Mouse (Mus musculus): Measurements from ENCODE around the gene Adam15. TPM values are rescaled to one million over a fixed set of nuclear protein-coding genes. Genes with fewer than 3 reads are reported as not detected.

Gene Adam15
- polyA plus RNA-seq, 1 experiment from 2014 or later, result 74.6 TPM

GRCm38 (mm10) chr3:89322514-89323165, 27.2 kb downstream of the Adam15 start, which contains the start of gene Efna3:
TSS of gene Efna3 (minus strand) at chr3:89322965.
- Histone ChIP-seq H3K9ac (ENCODE audit: low read depth, low read length) (peak within 1 kb of the TSS; percentile 83), H3K9me3 (ENCODE audit: control insufficient read depth, low read length) (no peaks in the 10 kb centered on the region), H3K27ac (ENCODE audit: low read depth, low read length) (peak within 1 kb of the TSS; percentile 96), H3K36me3 (ENCODE audit: control insufficient read depth, insufficient read depth, low read length) (no peaks in the 10 kb centered on the region), H3K27me3 (replicated peaks; ENCODE audit: control insufficient read depth, insufficient read depth, low read length) (peaks cover 3% of the 10 kb centered on the region), H3K4me2 (ENCODE audit: low read length) (peak within 1 kb of the TSS; percentile 89), H3K4me3 (ENCODE audit: low read length) (peak within 1 kb of the TSS; percentile 60), H3K4me1 (ENCODE audit: control insufficient read depth, insufficient read depth, low read depth, low read length) (peaks cover 30% of the 10 kb centered on the region)
- under 1% methylated on average over 53 of the region's 53 CpGs for WGBS
- ATAC-seq, result peak; percentile 42

DNA sequence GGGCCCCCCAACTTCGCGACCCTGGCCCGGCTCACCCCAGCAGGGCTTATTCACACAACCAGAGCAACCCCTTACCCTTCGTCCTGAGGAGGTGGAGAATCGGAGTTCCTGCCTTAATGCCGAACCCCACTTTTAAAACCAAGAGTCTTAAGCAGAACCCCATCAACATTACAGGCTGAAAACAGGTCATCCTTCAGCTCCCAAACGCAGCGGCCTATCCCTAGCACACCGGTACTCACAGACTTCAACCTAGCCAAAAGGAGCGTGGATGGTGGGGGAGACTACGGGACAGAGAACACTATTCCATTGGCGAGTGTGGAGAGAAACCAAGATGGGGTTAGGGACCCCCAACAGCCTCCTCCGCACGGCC, 27.7 kb downstream of the Adam15 start:
- WGBS, result under 1% methylated on average over 14 of the region's 14 CpGs
- Histone ChIP-seq H3K9me3 (ENCODE audit: control insufficient read depth, low read length) (no peaks in the 10 kb centered on the region), H3K36me3 (ENCODE audit: control insufficient read depth, insufficient read depth, low read length) (no peaks in the 10 kb centered on the region), H3K4me1 (ENCODE audit: control insufficient read depth, insufficient read depth, low read depth, low read length) (peaks cover 35% of the 10 kb centered on the region), H3K27me3 (replicated peaks; ENCODE audit: control insufficient read depth, insufficient read depth, low read length) (peaks cover 3% of the 10 kb centered on the region), H3K4me2 (ENCODE audit: low read length) (peak overlapping the region; percentile 89), H3K27ac (ENCODE audit: low read depth, low read length) (peak overlapping the region; percentile 96), H3K4me3 (ENCODE audit: low read length) (peak overlapping the region; percentile 60), H3K9ac (ENCODE audit: low read depth, low read length) (peak overlapping the region; percentile 83)
- ATAC-seq, result no peak

DNA sequence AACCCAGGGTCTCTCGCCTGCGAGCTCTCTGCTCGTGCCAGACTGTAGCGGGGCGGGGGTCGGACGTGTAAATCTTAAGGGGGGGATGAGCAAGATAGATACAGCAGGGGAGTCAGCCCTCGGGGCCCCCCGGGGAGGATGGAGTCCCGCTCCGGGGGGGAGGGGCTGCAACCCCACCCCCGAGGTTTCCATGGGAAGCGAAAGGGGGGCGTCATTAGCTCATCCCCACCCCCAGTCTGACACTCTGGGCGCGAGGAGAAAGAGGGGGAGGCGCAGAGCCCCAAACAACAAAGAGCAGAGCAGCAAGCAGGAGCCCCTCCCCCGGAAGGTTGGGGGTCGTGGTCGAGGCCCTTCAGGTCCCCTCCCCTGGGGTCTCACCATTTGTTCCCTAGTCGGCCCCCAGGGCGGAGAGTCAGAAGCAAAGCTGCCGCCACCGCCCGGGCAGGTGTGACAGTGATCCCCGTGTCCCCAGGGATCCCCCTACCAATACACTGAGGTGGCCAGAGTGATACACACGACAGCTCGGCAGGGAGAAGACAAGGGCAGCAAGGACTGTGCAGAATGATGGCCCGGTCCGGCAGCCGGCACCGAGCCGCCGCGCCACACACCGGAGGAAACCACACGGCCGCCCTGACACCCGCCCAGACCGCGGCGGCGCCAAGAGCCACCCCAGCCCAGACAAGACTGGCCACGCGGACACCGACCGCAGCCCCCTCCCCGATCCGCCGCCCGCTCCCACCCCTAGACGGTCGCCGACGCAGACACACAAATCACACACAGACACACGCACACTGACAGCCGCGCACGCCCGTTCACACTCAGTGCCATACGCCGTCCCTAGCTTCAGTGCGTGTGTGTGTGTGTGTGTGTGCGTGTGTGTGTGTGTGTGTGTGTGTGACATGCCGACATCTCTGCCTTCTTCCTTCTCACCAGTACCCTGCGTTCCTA, 28.3 kb downstream of the Adam15 start:
- peak overlapping the region; percentile 60 for H3K4me3 ChIP-seq (ENCODE audit: low read length)
- H3K9me3 ChIP-seq (ENCODE audit: control insufficient read depth, low read length), result no peaks in the 10 kb centered on the region
- H3K27ac ChIP-seq (ENCODE audit: low read depth, low read length), result peak overlapping the region; percentile 96
- ATAC-seq, result peak; percentile 24
- H3K36me3 ChIP-seq (ENCODE audit: control insufficient read depth, insufficient read depth, low read length), result no peaks in the 10 kb centered on the region
- peak overlapping the region; percentile 83 for H3K9ac ChIP-seq (ENCODE audit: low read depth, low read length)
- H3K27me3 ChIP-seq (replicated peaks; ENCODE audit: control insufficient read depth, insufficient read depth, low read length), result peaks cover 3% of the 10 kb centered on the region
- H3K4me2 ChIP-seq (ENCODE audit: low read length), result peak overlapping the region; percentile 89
- peaks cover 41% of the 10 kb centered on the region for H3K4me1 ChIP-seq (ENCODE audit: control insufficient read depth, insufficient read depth, low read depth, low read length)
- 0% methylated on average over 53 of the region's 66 CpGs for WGBS

DNA sequence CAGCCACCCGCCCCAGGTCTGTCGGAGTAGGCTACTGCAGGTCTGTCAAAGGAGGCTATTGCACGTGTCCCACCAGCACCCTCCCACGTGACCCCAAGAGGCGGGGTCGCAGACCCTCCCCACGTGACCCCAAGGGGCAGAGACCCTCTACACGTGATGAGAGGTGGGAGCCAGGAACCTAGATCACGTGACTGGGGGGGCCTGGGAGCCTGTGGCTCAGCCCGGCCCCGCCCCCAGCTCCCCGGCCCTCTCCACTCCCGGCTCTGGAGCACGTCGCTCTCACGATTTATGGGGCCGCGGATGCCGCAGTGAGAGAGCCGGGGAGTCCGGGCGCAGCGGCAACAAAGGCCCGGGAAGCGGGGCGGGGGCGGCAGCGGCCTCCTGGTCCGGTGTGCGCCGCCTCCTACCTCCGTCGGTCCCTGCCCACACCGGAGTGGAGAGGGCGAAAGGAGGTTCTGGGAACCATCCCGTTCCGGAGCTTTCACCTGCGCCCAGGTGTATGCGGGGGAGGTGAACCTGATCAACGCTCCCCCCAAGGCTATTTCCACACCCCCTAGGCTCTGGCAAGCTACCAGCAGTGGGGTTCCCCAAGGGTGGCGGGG, 29.1 kb downstream of the Adam15 start:
- peaks cover 48% of the 10 kb centered on the region for H3K4me1 ChIP-seq (ENCODE audit: control insufficient read depth, insufficient read depth, low read depth, low read length)
- H3K27ac ChIP-seq (ENCODE audit: low read depth, low read length), result peak overlapping the region; percentile 96
- WGBS, result under 1% methylated on average over 40 of the region's 41 CpGs
- H3K36me3 ChIP-seq (ENCODE audit: control insufficient read depth, insufficient read depth, low read length), result no peaks in the 10 kb centered on the region
- H3K9ac ChIP-seq (ENCODE audit: low read depth, low read length), result peak overlapping the region; percentile 83
- ATAC-seq, result peak; percentile 18; the same call in 1 of the 2 replicates
- no peaks in the 10 kb centered on the region for H3K9me3 ChIP-seq (ENCODE audit: control insufficient read depth, low read length)
- H3K27me3 ChIP-seq (replicated peaks; ENCODE audit: control insufficient read depth, insufficient read depth, low read length), result peaks cover 3% of the 10 kb centered on the region
- H3K4me2 ChIP-seq (ENCODE audit: low read length), result peak overlapping the region; percentile 89
- H3K4me3 ChIP-seq (ENCODE audit: low read length), result peak overlapping the region; percentile 60

DNA sequence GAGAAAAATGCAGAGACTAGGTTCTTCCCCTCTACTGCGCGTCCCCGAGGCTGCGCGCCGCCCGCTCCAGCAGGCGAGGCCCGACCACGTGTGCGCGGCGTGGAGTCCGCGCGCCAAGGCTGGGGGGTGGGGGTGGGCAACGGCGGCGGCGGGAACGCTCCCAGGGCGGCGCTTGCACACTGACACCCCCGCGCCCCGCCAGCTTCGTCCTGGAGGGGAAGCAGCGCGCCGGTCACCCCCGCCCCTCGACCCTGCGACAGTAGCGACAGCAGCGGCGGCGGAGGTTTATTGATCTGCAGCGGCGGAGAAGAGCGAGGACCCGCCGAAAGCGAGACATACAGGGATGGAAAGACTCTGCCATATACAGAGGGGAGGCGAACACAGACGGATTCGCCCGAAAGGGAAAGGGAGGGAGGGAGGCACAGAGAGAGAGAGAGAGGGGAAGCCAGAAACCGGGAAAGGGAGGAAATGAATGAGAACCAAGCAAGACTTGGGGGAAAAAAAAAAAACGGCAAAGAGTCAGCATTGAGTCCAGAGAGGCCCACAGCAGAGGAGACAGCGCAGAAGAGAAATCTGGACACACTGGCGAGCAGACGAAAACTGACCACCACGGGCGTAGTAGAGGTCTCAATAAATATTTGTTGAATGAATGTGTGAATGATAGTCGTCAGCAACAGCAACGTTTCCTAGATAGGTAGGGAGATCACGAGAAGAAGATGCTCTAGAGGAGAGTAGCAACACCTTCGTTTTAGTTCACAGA, 30.0 kb downstream of the Adam15 start:
- peak overlapping the region; percentile 96 for H3K27ac ChIP-seq (ENCODE audit: low read depth, low read length)
- H3K36me3 ChIP-seq (ENCODE audit: control insufficient read depth, insufficient read depth, low read length), result no peaks in the 10 kb centered on the region
- H3K9ac ChIP-seq (ENCODE audit: low read depth, low read length), result peak overlapping the region; percentile 83
- ATAC-seq, result peak; percentile 13; the same call in 1 of the 2 replicates
- H3K9me3 ChIP-seq (ENCODE audit: control insufficient read depth, low read length), result no peaks in the 10 kb centered on the region
- 2% methylated on average over 53 of the region's 58 CpGs for WGBS
- H3K4me1 ChIP-seq (ENCODE audit: control insufficient read depth, insufficient read depth, low read depth, low read length), result peaks cover 55% of the 10 kb centered on the region
- H3K27me3 ChIP-seq (replicated peaks; ENCODE audit: control insufficient read depth, insufficient read depth, low read length), result peaks cover 3% of the 10 kb centered on the region
- H3K4me2 ChIP-seq (ENCODE audit: low read length), result peak overlapping the region; percentile 89
- peak overlapping the region; percentile 60 for H3K4me3 ChIP-seq (ENCODE audit: low read length)

DNA sequence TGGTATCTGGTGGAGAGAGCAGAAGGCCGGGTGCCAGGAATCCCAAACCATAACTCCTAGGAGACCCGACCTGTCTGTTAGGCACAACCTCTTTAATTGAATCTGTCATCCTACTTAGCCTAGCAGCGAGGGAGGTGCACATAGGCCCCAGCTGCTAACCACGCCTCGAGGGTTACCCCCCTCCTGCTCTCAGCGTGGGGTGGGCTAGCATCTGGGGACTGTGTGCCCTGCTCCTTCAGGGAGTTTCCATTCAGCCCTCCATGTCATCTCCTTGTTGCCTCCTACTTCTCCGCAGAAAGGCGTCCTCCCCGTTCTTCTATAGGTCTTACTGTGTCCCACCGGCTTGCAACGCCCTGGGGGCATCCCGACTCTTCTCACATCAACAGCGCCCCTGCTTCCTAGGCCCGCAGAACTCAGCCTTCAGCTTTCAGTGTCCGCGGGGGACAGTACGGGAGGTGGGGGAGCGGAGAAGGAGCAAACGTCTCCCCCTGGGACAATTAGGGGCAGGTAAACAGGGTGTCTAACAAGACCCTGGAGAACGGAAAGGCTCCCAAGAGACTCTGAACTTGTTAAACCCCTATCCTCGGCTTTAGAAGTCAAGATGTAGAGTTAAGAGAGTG, 30.7 kb downstream of the Adam15 start:
- H3K4me3 ChIP-seq (ENCODE audit: low read length), result peak overlapping the region; percentile 60
- 0 out of 2 replicates have a peak, but pooled peaks cover 5% of the 10 kb centered on the region for H3K36me3 ChIP-seq (ENCODE audit: control insufficient read depth, insufficient read depth, low read length)
- peaks cover 55% of the 10 kb centered on the region for H3K4me1 ChIP-seq (ENCODE audit: control insufficient read depth, insufficient read depth, low read depth, low read length)
- H3K27me3 ChIP-seq (replicated peaks; ENCODE audit: control insufficient read depth, insufficient read depth, low read length), result peaks cover 3% of the 10 kb centered on the region
- 8% methylated on average over 21 of the region's 21 CpGs for WGBS
- no peaks in the 10 kb centered on the region for H3K9me3 ChIP-seq (ENCODE audit: control insufficient read depth, low read length)
- H3K4me2 ChIP-seq (ENCODE audit: low read length), result peak overlapping the region; percentile 89
- H3K27ac ChIP-seq (ENCODE audit: low read depth, low read length), result peak overlapping the region; percentile 96; the same call in 1 of the 2 replicates
- H3K9ac ChIP-seq (ENCODE audit: low read depth, low read length), result peak overlapping the region; percentile 83
- ATAC-seq, result no peak

- no peak overlapping the region for H3K27ac ChIP-seq (ENCODE audit: low read depth, low read length)
- H3K36me3 ChIP-seq (ENCODE audit: control insufficient read depth, insufficient read depth, low read length), result 0 out of 2 replicates have a peak, but pooled peaks cover 11% of the 10 kb centered on the region
- peaks cover 3% of the 10 kb centered on the region for H3K27me3 ChIP-seq (replicated peaks; ENCODE audit: control insufficient read depth, insufficient read depth, low read length)
- no peaks in the 10 kb centered on the region for H3K9me3 ChIP-seq (ENCODE audit: control insufficient read depth, low read length)
- H3K4me2 ChIP-seq (ENCODE audit: low read length), result no peak overlapping the region
- H3K9ac ChIP-seq (ENCODE audit: low read depth, low read length), result no peak overlapping the region
- H3K4me3 ChIP-seq (ENCODE audit: low read length), result no peak overlapping the region
- ATAC-seq, result no peak
- H3K4me1 ChIP-seq (ENCODE audit: control insufficient read depth, insufficient read depth, low read depth, low read length), result peaks cover 55% of the 10 kb centered on the region
- 66% methylated on average over 8 of the region's 8 CpGs for WGBS
Measured at GRCm38 (mm10) chr3:89318316-89318715, 31.5 kb downstream of the Adam15 start.

- H3K27me3 ChIP-seq (replicated peaks; ENCODE audit: control insufficient read depth, insufficient read depth, low read length), result peaks cover 3% of the 10 kb centered on the region
- H3K4me2 ChIP-seq (ENCODE audit: low read length), result peak overlapping the region; percentile 25; the same call in 1 of the 2 replicates
- H3K4me1 ChIP-seq (ENCODE audit: control insufficient read depth, insufficient read depth, low read depth, low read length), result peaks cover 55% of the 10 kb centered on the region
- H3K4me3 ChIP-seq (ENCODE audit: low read length), result no peak overlapping the region
- no peak overlapping the region for H3K27ac ChIP-seq (ENCODE audit: low read depth, low read length)
- no peak for ATAC-seq
- WGBS, result 50% methylated on average over 6 of the region's 6 CpGs
- 0 out of 2 replicates have a peak, but pooled peaks cover 11% of the 10 kb centered on the region for H3K36me3 ChIP-seq (ENCODE audit: control insufficient read depth, insufficient read depth, low read length)
- 0 out of 2 replicates have a peak overlapping the region, but pooled peaks have one; percentile 16 for H3K9ac ChIP-seq (ENCODE audit: low read depth, low read length)
- H3K9me3 ChIP-seq (ENCODE audit: control insufficient read depth, low read length), result no peaks in the 10 kb centered on the region
Measured at GRCm38 (mm10) chr3:89317246-89317645, 32.5 kb downstream of the Adam15 start.
